Mouse (Mus musculus) adrenal gland, adult 8-10 months (tissue): ENCODE data around the gene Hoxa13. TPM values are rescaled to one million over a fixed set of nuclear protein-coding genes. Genes with fewer than 3 reads are reported as not detected.

Source experiments
- DNase-seq: peaks from one replicate; pipeline ENCODE4 v3.0.0; 2022
- total RNA-seq, 4 experiments: library from RNA; stranded (reverse); gene quantifications; 2 replicates each; pipeline ENCODE4 v1.2.4; 2022

Gene Hoxa13
- total RNA-seq, 4 experiments from 2014 or later: not detected

DNA sequence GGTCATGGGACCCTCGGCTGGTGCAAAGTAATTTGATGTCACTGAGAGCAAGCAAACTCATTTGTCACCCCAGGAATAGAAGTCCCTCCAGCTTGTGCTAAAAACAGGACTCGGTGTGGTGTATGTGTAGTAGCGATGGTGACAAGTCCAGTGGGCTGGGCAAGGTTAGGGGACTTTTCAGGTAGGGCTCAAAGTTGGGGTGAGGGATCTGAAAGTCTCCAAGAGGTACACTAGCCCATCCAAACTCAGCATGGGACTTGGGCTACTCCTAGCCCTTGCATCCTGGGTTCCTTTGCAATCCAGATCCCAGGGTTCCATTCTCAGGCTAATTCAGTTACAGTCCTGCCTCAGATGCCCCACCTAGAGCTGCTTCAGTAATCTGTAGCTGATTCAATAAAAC is 8.1 kb upstream of the Hoxa13 start:
- DNase-seq: no peak

GRCm38 (mm10) chr6:52268341-52268740 is 7.7 kb upstream of the Hoxa13 start:
- DNase-seq: no peak

GRCm38 (mm10) chr6:52267691-52268090 is 7.0 kb upstream of the Hoxa13 start:
- no peak for DNase-seq

DNA sequence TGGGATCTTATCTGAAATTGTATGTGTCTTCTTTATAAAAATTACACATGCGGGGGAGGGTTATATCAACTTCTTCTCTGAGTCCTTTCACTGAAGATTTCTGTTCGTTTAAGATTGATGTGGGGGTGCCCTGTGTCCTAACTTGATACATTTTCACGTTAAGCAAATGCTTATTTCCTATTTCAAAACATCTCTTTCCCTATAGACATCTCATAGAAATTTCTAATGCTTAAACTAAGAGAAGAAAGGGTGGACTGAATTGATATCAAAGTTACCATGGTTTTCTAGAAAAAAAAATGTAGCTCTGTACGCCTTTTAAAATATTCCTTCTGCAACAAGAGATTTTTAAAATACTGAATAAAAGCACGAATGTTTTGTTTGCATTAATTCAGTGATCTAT is 6.5 kb upstream of the Hoxa13 start:
- DNase-seq: no peak

DNA sequence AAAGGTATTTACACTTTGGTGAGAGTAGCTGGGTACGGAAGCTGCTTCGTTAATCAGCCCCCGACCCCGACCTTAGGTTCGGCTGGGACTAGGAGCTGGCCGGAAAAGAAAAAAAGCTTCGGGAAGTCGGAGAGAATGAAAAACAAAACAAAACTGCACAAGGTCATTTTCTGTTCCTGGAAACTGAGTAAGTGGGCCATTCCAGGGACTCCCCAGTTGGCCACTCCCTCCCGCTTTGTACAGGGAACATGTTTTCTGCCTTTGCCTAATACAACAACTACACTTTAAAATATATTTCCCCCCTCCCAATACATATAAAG is 5.9 kb upstream of the Hoxa13 start:
- no peak for DNase-seq

- no peak for DNase-seq
These were observed 5.4 kb upstream of the Hoxa13 start for GRCm38 (mm10) chr6:52265913-52266665.

GRCm38 (mm10) chr6:52265306-52265912 is 4.7 kb upstream of the Hoxa13 start:
- DNase-seq: no peak

DNA sequence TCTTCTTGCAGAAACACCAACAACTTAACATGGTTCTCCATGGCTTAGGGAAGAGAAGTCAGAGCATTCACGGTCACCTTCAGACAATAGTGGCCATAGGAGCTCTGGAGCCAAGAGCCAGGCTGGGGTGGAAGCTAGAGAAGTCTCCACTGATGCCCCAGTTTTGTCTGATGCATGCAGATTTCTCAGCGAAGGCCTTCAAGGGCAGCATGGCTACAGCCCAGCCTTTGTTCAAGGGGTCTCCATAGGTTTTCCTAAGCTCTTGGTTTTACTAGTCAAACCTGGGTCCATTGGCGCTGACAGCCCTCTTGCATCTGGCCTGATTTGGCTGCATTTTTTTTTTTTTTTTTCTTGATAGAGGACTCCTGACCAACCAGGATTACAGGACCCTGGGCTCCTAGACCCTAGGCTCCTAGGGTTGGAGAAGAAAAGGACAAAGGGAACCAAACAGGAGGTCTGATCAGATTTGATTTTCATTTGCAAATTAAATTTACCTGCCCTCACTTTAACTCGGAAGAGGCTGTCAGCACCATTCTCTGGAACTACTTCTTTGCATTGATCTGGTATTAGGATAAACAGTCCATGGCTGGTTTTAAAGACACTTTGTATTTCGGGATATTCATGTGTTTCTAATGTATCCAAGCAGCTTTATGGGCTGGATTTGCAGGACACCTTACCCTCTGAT is 3.6 kb upstream of the Hoxa13 start:
- DNase-seq: no peak

DNA sequence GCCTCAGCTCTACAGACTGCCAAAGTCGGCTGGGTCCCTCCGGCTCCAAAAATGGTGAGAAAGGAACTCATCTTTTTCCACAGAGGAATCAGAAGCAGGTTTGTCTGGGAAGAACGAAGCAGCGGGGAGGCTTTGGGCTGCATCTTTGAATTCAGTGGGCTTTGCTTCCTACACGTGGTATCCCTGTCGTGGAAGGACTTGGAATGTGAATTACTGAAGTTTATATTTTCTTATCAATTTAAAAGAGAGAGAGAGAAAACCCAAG is 2.6 kb upstream of the Hoxa13 start:
- no peak for DNase-seq

- DNase-seq: no peak
These were observed 2.0 kb upstream of the Hoxa13 start for GRCm38 (mm10) chr6:52262463-52263320.

GRCm38 (mm10) chr6:52261751-52262462 is 1.2 kb upstream of the Hoxa13 start:
- no peak for DNase-seq

DNA sequence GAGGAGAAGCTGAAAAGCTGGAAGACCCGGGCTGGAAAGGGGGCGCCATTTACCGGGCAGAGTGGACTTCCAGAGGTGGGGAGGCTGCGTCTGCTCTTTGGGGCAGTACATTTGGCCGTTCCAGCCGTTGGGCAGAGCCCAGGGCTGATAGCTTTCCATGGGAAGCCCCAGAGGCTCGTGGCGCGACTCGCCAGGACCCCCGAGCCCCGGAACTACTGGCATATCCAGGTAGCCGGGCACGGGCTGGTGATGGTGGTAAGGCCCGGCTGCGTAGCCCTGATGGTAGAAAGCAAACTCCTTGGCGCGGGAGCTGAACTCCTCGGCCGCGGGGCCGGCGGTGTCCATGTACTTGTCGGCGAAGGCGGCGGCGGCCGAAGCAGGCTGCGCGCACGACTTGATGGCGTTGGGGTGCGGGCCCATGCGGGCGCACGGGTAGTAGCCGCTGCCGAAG is 844 bp downstream of the Hoxa13 start:
- no peak for DNase-seq

DNA sequence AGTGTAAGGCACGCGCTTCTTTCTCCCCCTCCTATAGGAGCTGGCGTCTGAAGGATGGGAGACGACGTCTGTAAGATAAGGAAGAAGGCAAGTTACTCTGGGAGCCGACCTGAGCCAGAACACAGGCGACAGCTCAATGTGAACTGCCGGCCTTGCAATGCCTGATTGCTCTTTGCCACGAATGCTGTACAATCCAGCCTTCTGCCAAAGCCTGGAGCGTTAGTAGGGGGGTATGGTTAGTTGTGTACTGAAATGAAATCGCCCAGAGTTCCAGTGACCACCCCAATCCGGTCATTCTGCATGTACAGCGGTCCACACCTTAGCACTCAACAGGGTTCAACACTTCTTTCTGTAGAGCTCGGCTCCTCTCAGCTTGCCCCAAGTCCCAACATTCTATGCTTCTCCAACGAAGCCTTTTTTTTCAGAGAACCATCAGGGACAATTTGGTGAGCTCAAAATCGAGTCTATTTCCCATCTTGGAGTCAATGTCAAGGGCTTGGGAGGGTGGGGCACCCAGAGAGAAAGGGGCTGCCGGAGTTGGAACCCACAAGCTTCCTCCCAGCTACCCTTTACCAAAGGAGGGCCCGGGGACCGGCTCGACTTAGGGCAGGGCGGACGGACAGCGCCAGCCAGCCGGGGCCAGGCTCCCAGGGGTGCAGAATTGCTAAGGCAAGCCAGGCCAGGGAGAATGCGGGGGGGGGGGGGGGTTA is 1.4 kb downstream of the Hoxa13 start:
- DNase-seq: no peak

GRCm38 (mm10) chr6:52256956-52257355 is 3.7 kb downstream of the Hoxa13 start:
- DNase-seq: peak; percentile 51

DNA sequence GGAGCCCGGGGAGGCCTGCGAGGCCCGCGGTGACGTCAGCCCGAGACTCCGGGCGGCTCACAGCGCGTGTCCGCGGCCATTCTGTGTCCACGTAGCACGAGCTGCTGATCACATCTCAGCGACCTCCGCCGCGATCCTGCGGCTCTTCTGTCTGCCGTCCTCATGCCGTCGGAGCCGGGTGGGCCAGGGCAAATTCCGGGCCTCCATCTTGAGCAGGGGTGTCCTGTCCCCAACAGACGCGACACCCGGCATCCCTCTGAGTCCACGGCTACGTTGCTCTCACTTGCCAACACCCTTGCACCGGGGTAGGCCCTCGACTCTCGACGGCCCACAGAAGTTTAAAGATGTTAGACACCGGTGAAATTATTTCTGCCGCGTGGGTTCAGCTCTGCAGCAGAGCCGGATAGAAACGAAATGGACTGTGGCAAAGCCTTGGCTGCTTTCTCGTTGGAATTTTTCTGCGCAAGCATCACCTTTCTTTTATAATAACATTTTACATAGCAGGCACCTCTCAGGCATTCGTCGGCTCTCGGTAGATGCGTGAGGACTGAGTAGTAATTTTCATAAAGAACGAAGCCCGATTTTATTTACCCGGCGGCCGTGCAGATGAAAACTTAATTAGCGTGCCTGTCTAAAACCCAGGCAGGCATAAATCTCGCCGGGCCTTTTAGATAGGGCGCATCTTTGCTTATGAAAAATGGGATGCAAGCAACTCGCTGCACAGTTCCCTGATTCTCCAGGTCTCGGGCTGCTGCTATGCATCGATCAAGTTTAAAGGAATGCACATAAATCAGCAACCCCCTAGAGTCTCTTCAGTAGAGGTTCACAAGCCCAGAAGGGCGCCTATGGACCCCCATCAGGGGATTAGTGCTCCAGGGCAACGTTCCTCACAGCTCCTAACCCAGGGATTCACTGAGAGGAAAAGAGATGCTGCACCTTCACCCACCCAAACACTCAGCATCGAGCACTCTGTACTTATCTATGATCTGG is 6.9 kb downstream of the Hoxa13 start:
- no peak for DNase-seq

- no peak for DNase-seq
These were observed 7.8 kb downstream of the Hoxa13 start for GRCm38 (mm10) chr6:52252775-52253376.

GRCm38 (mm10) chr6:52252016-52252774 is 8.5 kb downstream of the Hoxa13 start:
- DNase-seq: no peak

- no peak for DNase-seq
These were observed 9.4 kb downstream of the Hoxa13 start for GRCm38 (mm10) chr6:52251177-52251879.

- no peak for DNase-seq
These were observed 10.9 kb downstream of the Hoxa13 start for GRCm38 (mm10) chr6:52249826-52250225.
